Mouse (Mus musculus): ENCODE measurements around the gene Rad9a. TPM values are rescaled to one million over a fixed set of nuclear protein-coding genes. Genes with fewer than 3 reads are reported as not detected.
"Not testable (repeated sequence)": the region's sequence is repeated elsewhere in the genome, so short reads cannot be mapped to it uniquely, and the experiment has no call there.

Rad9a gene
- total RNA-seq (2022), result 1 to 10 TPM; 5.3 to 6.2 (median 5.6) TPM

DNA sequence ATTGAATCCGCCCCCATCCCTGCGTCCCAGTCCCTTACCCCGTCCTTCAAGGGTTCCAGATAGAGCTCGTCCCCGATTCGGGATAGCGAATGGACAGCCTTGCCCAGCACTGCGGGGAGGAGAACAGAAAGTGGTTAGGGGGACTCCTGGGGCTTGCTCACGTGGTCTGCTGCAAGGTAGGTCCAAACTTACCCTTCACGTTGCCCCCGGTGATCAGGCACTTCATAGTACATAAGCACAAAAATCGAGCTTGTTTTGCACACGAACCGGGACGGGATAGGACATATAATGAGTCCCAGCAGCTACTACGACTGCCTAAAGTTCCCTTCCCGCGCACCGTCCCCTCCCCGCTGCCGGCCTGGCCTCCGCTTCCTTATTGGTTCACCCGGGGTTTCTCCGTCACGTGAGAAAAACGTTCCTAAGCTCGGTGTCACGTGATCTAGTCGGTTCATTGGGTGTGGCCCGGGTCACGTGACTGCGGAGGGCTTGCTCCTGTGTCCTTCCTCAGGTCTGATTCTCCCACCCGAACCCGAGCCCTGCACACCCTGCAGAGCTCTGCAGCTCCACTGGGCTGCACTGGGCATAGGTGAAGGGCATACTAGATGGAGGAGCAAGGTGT is at the start of gene Rad9a:
TSS of gene Rad9a (minus strand) at position 372 of the 619 bp plus-strand sequence.
- DNase-seq (ENCODE audit: low spot score), result peak; percentile 97

DNA sequence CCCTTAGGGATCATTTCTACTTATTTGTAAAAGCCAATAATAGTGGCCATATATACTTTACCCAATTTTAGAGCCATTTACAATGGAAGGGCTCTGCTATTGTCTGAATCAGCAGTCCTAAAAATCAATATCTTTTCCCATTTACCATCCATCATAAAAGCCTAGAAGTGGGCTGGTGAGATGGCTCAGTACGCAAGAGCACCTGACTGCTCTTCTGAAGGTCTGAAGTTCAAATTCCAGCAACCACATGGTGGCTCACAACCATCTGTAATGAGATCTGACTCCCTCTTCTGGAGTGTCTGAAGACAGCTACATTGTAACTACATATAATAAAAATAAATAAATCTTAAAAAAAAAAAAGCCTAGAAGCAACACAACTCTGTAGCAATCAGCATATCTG is 47.2 kb upstream of the Rad9a start:
- DNase-seq (ENCODE audit: low spot score), result not testable (repeated sequence)

DNA sequence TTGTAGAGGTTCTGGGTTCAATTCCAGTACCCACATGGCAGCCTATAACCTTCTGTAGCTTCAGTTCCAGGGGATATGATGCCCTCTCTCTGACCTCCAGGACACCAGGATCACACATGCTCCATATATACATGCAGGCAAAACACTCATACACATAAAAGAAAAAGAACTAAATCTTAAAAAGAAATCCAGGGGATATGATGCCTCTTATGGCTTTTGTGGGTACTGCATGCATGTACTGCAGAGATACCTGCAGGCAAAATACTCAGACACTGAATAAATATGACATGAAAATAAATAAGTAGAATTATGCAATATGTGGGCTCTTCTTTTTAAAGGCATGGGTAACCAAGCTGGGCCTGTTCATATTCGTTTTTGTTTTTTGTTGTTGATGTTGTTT is 45.5 kb upstream of the Rad9a start:
- no peak for DNase-seq (ENCODE audit: low spot score)

DNA sequence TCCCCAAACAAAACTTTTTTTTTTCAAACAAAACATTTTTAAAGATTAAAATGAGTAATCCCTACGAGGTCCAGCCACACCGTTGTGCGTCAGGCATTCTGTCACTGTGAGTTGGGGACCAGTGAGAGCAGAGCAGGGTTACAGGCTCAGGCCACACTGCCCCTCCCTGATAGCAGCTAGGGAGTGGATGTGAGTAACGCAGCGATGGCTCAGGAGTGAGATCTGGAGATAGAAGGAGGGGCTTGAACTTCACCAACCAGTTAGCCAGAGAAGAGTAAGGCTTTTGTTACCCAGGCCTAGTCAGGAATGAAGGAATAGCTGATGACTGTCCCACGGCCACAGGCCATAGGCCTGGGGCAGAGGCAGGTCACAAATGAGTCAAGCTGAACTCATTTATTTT is 43.3 kb upstream of the Rad9a start:
- DNase-seq (ENCODE audit: low spot score), result no peak

DNA sequence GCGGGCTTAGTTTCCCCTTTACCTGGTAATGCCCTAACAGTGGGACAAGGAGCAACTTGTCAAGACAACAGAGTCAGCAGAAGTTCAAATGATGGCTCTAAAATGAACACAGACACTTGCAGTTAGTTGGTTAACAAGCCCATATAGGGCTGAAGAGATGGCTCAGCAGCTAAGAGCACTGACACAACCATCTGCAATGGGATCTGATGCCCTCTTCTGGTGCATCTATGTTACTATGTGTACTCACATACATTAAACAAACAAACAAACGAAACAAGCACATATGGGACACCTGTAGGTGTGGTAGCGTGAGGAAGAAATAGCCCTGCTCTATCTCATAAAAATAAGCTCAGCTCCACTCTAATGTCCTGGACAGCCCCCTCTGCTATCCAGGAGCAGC is 41.0 kb upstream of the Rad9a start:
- no peak for DNase-seq (ENCODE audit: low spot score)

DNA sequence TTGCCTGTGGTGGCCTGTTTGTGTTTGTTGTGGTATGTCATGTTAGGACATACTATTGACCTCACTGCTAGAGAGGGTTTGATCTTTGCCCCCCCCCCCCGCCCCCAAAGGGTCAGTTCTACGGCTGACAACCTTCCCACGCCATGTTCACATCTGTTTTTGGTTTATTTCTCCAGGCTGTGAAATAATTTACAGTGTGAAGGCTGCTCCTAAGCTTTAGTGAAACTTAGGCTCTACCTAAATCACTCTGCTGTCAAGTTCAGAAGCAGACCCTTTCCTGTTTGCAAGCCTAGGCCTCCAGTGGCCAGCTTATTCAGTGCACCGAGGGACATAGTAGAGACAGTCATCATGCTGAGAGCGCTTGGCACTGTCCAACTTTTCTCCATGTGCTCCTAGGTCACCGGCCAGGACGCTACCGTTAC is 38.8 kb upstream of the Rad9a start:
- no peak for DNase-seq (ENCODE audit: low spot score)

GRCm38 (mm10) chr19:4234548-4234947 is 33.1 kb upstream of the Rad9a start:
- no peak for DNase-seq (ENCODE audit: low spot score)

DNA sequence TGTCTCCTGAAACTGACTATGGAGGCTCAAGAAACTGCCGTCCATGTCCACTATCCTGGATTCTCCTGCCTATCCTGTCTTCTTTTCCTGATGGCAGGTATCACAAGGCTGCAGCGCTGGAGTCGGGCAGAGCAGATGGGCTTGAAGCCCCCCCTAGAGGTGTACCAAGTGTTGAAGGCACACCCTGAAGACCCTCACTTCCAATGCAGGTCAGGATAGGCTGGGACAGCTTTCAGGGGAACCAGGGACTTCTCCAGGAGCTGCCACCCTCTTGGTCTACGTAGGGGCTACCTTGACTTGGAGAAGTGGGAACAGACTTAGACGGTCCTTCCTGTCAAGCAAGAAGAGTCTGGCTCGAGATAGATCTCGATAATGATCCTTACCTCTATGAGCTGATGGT is 31.2 kb upstream of the Rad9a start:
- no peak for DNase-seq (ENCODE audit: low spot score)

- DNase-seq (ENCODE audit: low spot score), result no peak
Observed at GRCm38 (mm10) chr19:4232186-4232572, 30.7 kb upstream of the Rad9a start.

- DNase-seq (ENCODE audit: low spot score), result peak; percentile 98
Observed at GRCm38 (mm10) chr19:4231253-4232185, 30.1 kb upstream of the Rad9a start, which contains the start of gene Pold4. Gene Pold4, plus strand, starts transcription at chr19:4231899.

GRCm38 (mm10) chr19:4230415-4230814 is 29.0 kb upstream of the Rad9a start:
- DNase-seq (ENCODE audit: low spot score), result no peak

DNA sequence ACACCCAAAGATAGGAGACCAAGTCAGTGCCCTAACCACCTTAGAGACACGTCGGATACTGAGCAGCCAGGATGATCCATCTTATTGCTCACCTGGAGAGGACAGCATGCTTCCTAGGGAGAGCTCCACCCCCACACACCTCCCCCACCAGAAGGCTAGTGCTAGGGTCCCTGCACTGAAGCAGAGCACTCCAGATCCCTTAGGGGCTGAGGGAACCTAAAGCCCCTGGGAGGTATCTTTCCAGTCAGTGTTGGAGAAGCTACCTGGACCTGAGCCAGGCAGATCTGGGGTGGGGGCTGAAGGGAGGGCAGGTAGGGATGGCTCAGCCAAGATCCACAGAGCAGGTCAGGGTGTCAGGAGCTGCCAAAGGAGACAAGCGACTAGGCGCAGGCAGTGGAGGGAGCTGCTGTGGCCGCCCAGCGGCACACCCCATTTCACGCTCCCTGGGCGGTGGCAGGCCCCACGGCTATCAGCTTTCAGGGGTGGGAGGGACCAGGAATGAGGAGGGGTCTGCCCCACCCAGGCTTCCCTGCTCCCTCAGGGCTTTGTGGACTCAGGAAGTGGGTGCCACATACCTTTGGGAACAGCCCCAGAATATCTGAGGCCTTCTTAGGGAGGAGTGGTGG is 28.1 kb upstream of the Rad9a start:
- DNase-seq (ENCODE audit: low spot score), result no peak

GRCm38 (mm10) chr19:4228891-4229290 is 27.4 kb upstream of the Rad9a start:
- no peak for DNase-seq (ENCODE audit: low spot score)

DNA sequence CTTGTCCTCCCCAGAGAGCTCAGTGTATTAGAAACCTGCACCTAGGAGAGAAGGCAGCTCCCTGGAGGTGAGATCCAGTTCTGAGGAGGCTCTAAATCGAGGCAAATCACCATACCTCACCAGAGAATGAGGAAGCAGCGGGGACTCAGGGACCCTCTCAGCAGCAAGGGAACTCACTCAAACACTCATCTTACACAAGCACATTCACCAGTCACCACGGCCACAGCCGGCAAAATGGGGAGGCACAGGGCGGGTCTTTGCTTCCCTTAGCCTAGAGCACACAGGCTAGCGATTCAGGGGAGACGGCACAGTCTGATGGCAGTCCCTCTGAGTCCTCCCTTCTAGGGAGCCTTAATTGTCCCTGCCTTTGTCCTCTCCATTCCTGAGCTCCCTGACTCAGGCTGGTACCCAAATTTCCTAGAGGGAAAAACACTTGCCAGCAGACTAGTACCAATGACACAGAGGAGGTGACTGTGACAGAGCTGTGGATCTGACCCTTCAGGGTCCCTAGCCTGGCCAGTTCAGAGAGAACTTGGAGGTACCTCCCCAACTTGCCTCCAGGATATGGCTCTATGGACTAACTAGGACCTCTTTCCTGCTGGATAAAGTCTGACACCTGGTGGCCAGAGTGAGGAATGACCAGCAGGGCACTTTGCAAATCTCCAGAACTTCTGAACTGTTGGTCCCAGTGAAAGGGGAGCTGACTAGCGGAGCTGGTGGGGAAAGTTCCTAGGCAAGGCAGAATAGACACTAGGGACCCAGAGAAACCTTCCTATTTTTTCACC is 26.6 kb upstream of the Rad9a start:
- DNase-seq (ENCODE audit: low spot score), result peak; percentile 86

DNA sequence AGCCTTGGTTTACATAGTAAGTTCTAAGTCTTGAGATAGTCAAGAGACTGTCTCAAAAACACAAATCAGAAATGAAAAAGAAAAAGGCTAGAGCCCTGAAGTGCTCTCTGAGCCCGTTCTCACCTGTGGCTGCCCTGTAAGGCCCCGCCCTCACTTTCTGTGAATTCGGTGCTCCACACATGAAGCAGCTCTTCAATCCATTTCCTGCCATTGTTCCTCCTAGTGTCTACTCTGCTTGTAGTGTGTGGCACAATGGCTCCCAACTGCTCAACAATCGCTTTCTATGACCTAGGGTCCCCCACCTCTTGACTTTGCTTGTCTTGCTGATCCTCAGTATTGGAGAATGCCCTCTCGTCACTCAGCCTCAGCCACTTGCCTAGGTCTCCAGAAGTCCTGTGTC is 26.0 kb upstream of the Rad9a start:
- DNase-seq (ENCODE audit: low spot score), result no peak

- no peak for DNase-seq (ENCODE audit: low spot score)
Observed at GRCm38 (mm10) chr19:4226779-4227178, 25.3 kb upstream of the Rad9a start.

DNA sequence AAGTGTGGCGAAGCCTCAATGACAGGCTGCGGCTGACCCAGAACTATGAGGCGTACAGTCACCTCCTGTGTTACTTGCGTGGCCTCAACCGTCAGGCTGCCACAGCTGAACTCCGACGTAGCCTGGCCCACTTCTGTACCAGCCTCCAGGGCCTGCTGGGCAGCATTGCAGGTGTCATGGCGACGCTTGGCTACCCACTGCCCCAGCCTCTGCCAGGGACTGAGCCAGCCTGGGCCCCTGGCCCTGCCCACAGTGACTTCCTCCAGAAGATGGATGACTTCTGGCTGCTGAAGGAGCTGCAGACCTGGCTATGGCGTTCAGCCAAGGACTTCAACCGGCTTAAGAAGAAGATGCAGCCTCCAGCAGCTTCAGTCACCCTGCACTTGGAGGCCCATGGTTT is 20.7 kb upstream of the Rad9a start:
- no peak for DNase-seq (ENCODE audit: low spot score)

- no peak for DNase-seq (ENCODE audit: low spot score)
Observed at GRCm38 (mm10) chr19:4220957-4221743, 19.7 kb upstream of the Rad9a start.

DNA sequence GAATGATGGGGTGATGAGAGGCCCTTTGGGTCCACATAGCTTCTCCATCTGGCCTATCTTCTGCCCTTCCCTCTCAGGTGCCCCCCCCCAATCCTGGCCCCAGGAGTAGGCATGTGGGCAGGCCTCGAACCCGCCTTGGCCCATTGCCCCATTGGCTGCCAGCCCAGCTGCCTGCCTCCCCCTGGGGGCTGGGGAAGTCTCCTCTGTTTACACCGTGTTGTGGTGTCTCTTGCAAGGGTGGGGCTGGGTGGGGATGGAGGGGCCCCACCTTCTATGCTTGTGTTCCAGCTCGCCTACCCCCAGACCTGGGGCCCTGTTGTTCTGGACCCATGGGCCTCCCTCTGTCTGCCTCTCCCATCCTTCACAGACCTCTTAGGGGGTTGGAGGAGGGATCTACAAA is 19.0 kb upstream of the Rad9a start:
- DNase-seq (ENCODE audit: low spot score), result no peak

DNA sequence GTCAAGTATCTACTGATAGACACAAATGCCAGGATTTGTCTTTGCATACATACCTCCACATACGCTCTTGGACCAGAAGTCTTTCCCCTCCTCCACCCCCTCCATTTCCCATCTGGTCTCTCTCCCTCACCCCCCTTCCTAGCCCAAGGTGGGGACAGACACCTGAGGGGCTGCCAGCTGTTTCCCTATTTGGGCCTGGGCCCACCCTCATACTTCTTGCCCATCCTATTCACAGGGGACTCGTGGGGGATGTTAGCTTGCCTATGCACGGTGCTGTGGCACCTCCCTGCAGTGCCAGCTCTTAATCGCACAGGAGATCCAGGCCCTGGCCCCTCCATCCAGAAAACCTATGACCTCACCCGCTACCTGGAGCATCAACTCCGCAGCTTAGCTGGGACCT is 18.5 kb upstream of the Rad9a start:
- no peak for DNase-seq (ENCODE audit: low spot score)

- no peak for DNase-seq (ENCODE audit: low spot score)
Observed at GRCm38 (mm10) chr19:4218784-4219183, 17.3 kb upstream of the Rad9a start.

Measured in heart, adult 8-10 months (tissue).